Mouse (Mus musculus): Measurements from ENCODE around the gene Vmn2r3. TPM values are rescaled to one million over a fixed set of nuclear protein-coding genes. Genes with fewer than 3 reads are reported as not detected.
"Not testable (repeated sequence)": the region's sequence is repeated elsewhere in the genome, so short reads cannot be mapped to it uniquely, and the experiment has no call there.

The Vmn2r3 gene
- not detected in 2 replicates for total RNA-seq (2014; rRNA removed)
- not detected in 2 replicates for polyA plus RNA-seq (2015; fragmentation: Nextera tagmentation; extraction: Ambion mirVana)

- H3K4me1 ChIP-seq (ENCODE audit: insufficient read depth, low read length) = no peaks in the 10 kb centered on the region
- no peak within 1 kb of the TSS for H3K4me2 ChIP-seq (ENCODE audit: low read depth, low read length)
- DNase-seq (ENCODE audit: low spot score) (no peak), ATAC-seq (no peak)
- WGBS = 49% methylated on average over 1 of the region's 1 CpGs
- H3K9ac ChIP-seq (replicated peaks; ENCODE audit: low read length) = no peak within 1 kb of the TSS
- no peak for TF ChIP-seq CTCF (IDR thresholded peaks at IDR 0.05; ENCODE audit: low read depth)
- H3K27ac ChIP-seq = no peak within 1 kb of the TSS
- H3K4me3 ChIP-seq (ENCODE audit: low read length) = no peak within 1 kb of the TSS
- no peaks in the 10 kb centered on the region for H3K36me3 ChIP-seq (ENCODE audit: insufficient read depth, low read length)
- no peaks in the 10 kb centered on the region for H3K27me3 ChIP-seq (ENCODE audit: insufficient read depth, low read length)
- H3K9me3 ChIP-seq (ENCODE audit: low read length) = no peaks in the 10 kb centered on the region
Observed at GRCm38 (mm10) chr3:64289609-64290008, at the start of gene Vmn2r3. Vmn2r3 (minus strand) TSS chr3:64289709.

GRCm38 (mm10) chr3:64332548-64332947, 43.0 kb upstream of the Vmn2r3 start:
- Histone ChIP-seq H3K36me3 (ENCODE audit: insufficient read depth, low read length) (no peaks in the 10 kb centered on the region), H3K4me2 (ENCODE audit: low read depth, low read length) (no peak overlapping the region), H3K9ac (replicated peaks; ENCODE audit: low read length) (no peak overlapping the region), H3K4me1 (ENCODE audit: insufficient read depth, low read length) (no peaks in the 10 kb centered on the region), H3K27me3 (ENCODE audit: insufficient read depth, low read length) (no peaks in the 10 kb centered on the region), H3K9me3 (ENCODE audit: low read length) (no peaks in the 10 kb centered on the region), H3K4me3 (ENCODE audit: low read length) (no peak overlapping the region), H3K27ac (no peak overlapping the region)
- DNase-seq (ENCODE audit: low spot score) = no peak
- no peak for TF ChIP-seq CTCF (IDR thresholded peaks at IDR 0.05; ENCODE audit: low read depth)
- ATAC-seq = no peak
- WGBS = 28% methylated on average over 1 of the region's 1 CpGs

GRCm38 (mm10) chr3:64321824-64322223, 32.3 kb upstream of the Vmn2r3 start:
- WGBS = 58% methylated on average over 2 of the region's 2 CpGs
- TF ChIP-seq CTCF (IDR thresholded peaks at IDR 0.05; ENCODE audit: low read depth) = no peak
- H3K27me3 ChIP-seq (ENCODE audit: insufficient read depth, low read length) = no peaks in the 10 kb centered on the region
- H3K9ac ChIP-seq (replicated peaks; ENCODE audit: low read length) = no peak overlapping the region
- no peaks in the 10 kb centered on the region for H3K36me3 ChIP-seq (ENCODE audit: insufficient read depth, low read length)
- H3K27ac ChIP-seq = no peak overlapping the region
- H3K4me1 ChIP-seq (ENCODE audit: insufficient read depth, low read length) = no peaks in the 10 kb centered on the region
- no peaks in the 10 kb centered on the region for H3K9me3 ChIP-seq (ENCODE audit: low read length)
- ATAC-seq = no peak
- no peak overlapping the region for H3K4me2 ChIP-seq (ENCODE audit: low read depth, low read length)
- DNase-seq (ENCODE audit: low spot score) = no peak
- no peak overlapping the region for H3K4me3 ChIP-seq (ENCODE audit: low read length)

GRCm38 (mm10) chr3:64306799-64307198, 17.3 kb upstream of the Vmn2r3 start:
- Histone ChIP-seq H3K27ac (no peak overlapping the region), H3K4me2 (ENCODE audit: low read depth, low read length) (no peak overlapping the region), H3K9me3 (ENCODE audit: low read length) (no peaks in the 10 kb centered on the region), H3K4me1 (ENCODE audit: insufficient read depth, low read length) (no peaks in the 10 kb centered on the region), H3K36me3 (ENCODE audit: insufficient read depth, low read length) (no peaks in the 10 kb centered on the region), H3K4me3 (ENCODE audit: low read length) (no peak overlapping the region), H3K9ac (replicated peaks; ENCODE audit: low read length) (no peak overlapping the region), H3K27me3 (ENCODE audit: insufficient read depth, low read length) (no peaks in the 10 kb centered on the region)
- peak; percentile 41 for TF ChIP-seq CTCF (IDR thresholded peaks at IDR 0.05; ENCODE audit: low read depth)
- DNase-seq (ENCODE audit: low spot score) (peak; percentile 12), ATAC-seq (no peak)

GRCm38 (mm10) chr3:64265762-64266112, 23.8 kb downstream of the Vmn2r3 start:
- no peak overlapping the region for H3K4me2 ChIP-seq (ENCODE audit: low read depth, low read length)
- no peaks in the 10 kb centered on the region for H3K4me1 ChIP-seq (ENCODE audit: insufficient read depth, low read length)
- no peaks in the 10 kb centered on the region for H3K36me3 ChIP-seq (ENCODE audit: insufficient read depth, low read length)
- no peaks in the 10 kb centered on the region for H3K27me3 ChIP-seq (ENCODE audit: insufficient read depth, low read length)
- no peak for TF ChIP-seq CTCF (IDR thresholded peaks at IDR 0.05; ENCODE audit: low read depth)
- ATAC-seq = no peak
- DNase-seq (ENCODE audit: low spot score) = no peak
- no peak overlapping the region for H3K4me3 ChIP-seq (ENCODE audit: low read length)
- H3K27ac ChIP-seq = no peak overlapping the region
- WGBS = 15% methylated on average over 1 of the region's 1 CpGs
- no peaks in the 10 kb centered on the region for H3K9me3 ChIP-seq (ENCODE audit: low read length)
- no peak overlapping the region for H3K9ac ChIP-seq (replicated peaks; ENCODE audit: low read length)

GRCm38 (mm10) chr3:64265056-64265761, 24.3 kb downstream of the Vmn2r3 start:
- H3K4me3 ChIP-seq (ENCODE audit: low read length) = not testable (repeated sequence)
- WGBS = 39% methylated on average over 7 of the region's 7 CpGs

GRCm38 (mm10) chr3:64259582-64259981, 29.9 kb downstream of the Vmn2r3 start:
- ATAC-seq (no peak), DNase-seq (ENCODE audit: low spot score) (no peak)
- Histone ChIP-seq H3K9ac (replicated peaks; ENCODE audit: low read length) (no peak overlapping the region), H3K27ac (no peak overlapping the region), H3K9me3 (ENCODE audit: low read length) (no peaks in the 10 kb centered on the region), H3K4me3 (ENCODE audit: low read length) (no peak overlapping the region), H3K36me3 (ENCODE audit: insufficient read depth, low read length) (no peaks in the 10 kb centered on the region), H3K4me1 (ENCODE audit: insufficient read depth, low read length) (no peaks in the 10 kb centered on the region), H3K27me3 (ENCODE audit: insufficient read depth, low read length) (no peaks in the 10 kb centered on the region), H3K4me2 (ENCODE audit: low read depth, low read length) (no peak overlapping the region)
- TF ChIP-seq CTCF (IDR thresholded peaks at IDR 0.05; ENCODE audit: low read depth) = no peak
- WGBS = 87% methylated on average over 3 of the region's 3 CpGs

More at GRCm38 (mm10) chr3:64265056-64265761, 24.3 kb downstream of the Vmn2r3 start:
- DNase-seq (ENCODE audit: low spot score); H3K27me3 ChIP-seq (ENCODE audit: insufficient read depth, low read length); H3K9ac ChIP-seq (replicated peaks; ENCODE audit: low read length); ATAC-seq; H3K4me2 ChIP-seq (ENCODE audit: low read depth, low read length); H3K4me1 ChIP-seq (ENCODE audit: insufficient read depth, low read length); H3K27ac ChIP-seq; H3K36me3 ChIP-seq (ENCODE audit: insufficient read depth, low read length); H3K9me3 ChIP-seq (ENCODE audit: low read length): not testable (repeated sequence)
